Mouse (Mus musculus) intestine, embryonic 16.5 days (tissue): ENCODE measurements at regions not wholly inside any gene's neighbourhood (a gene's known extent, or its start where the extent isn't known, plus 50 kb on each side); places are given as distances from the start of the nearest gene placed in this dataset.
"Not testable (repeated sequence)": the region's sequence is repeated elsewhere in the genome, so short reads cannot be mapped to it uniquely, and the experiment has no call there.

Experiments used
- ATAC-seq: fragments of 200-750 bp; cut with Nextera tagmentation; 2 replicates; pipeline ENCODE4 v1.8.0; 2017; ENCODE audit warnings: moderate TSS enrichment, moderate library complexity
- H3K27ac ChIP-seq: fragments of 300-500 bp; sonication (generic); 2 replicates; pipeline ENCODE4 v1.5.1; 2014; ENCODE audit warnings: mild to moderate bottlenecking, low read length
- H3K27me3 ChIP-seq: fragments of 300-500 bp; sonication (generic); replicated peaks from 2 replicates; pipeline ENCODE4 v1.6.1; 2014; ENCODE audit warnings: low read length, control low read depth, mixed read lengths; ENCODE audit not compliant: control insufficient read depth, insufficient read depth
- H3K36me3 ChIP-seq: fragments of 300-500 bp; sonication (generic); 2 replicates; pipeline ENCODE4 v1.6.1; 2014; ENCODE audit warnings: low read length, control low read depth; ENCODE audit not compliant: control insufficient read depth, insufficient read depth
- H3K4me1 ChIP-seq: fragments of 300-500 bp; sonication (generic); 2 replicates; pipeline ENCODE4 v1.6.1; 2014; ENCODE audit warnings: low read length, control low read depth, mixed read lengths; ENCODE audit not compliant: control insufficient read depth, insufficient read depth
- H3K4me2 ChIP-seq: fragments of 300-500 bp; sonication (generic); 2 replicates; pipeline ENCODE4 v1.6.1; 2014; ENCODE audit warnings: low read depth, low read length, control low read depth
- H3K4me3 ChIP-seq: fragments of 300-500 bp; sonication (generic); 2 replicates; pipeline ENCODE4 v1.5.1; 2014; ENCODE audit warnings: mild to moderate bottlenecking, low read length
- H3K9ac ChIP-seq: fragments of 300-500 bp; sonication (generic); 2 replicates; pipeline ENCODE4 v1.6.1; 2014; ENCODE audit warnings: low read depth, low read length
- H3K9me3 ChIP-seq: fragments of 300-500 bp; sonication (generic); 2 replicates; pipeline ENCODE4 v1.6.1; 2016; ENCODE audit warnings: low read length, control low read depth; ENCODE audit not compliant: control insufficient read depth
- WGBS: fragments of 180-500 bp; shearing (Covaris S2); extraction: QIAGEN DNeasy Blood & Tissue Kit; methylation state at CpG from one replicate; pipeline ENCODE4 v1.1.7; 2014; 5-methylcytosine and 5-hydroxymethylcytosine counted together

GRCm38 (mm10) chr12:77039953-77040305 is 77.9 kb upstream of the Max start:
- Histone ChIP-seq H3K36me3 (no peaks in the 10 kb centered on the region), H3K4me1 (no peaks in the 10 kb centered on the region), H3K9ac (no peak overlapping the region), H3K9me3 (no peaks in the 10 kb centered on the region), H3K4me3 (no peak overlapping the region), H3K4me2 (no peak overlapping the region), H3K27ac (no peak overlapping the region), H3K27me3 (no peaks in the 10 kb centered on the region)
- 88% methylated on average over 4 of the region's 4 CpGs for WGBS
- ATAC-seq: no peak

- H3K36me3 ChIP-seq: no peaks in the 10 kb centered on the region
- H3K4me3 ChIP-seq: no peak overlapping the region
- no peaks in the 10 kb centered on the region for H3K4me1 ChIP-seq
- H3K9ac ChIP-seq: no peak overlapping the region
- ATAC-seq: no peak
- H3K27ac ChIP-seq: no peak overlapping the region
- H3K27me3 ChIP-seq: no peaks in the 10 kb centered on the region
- H3K9me3 ChIP-seq: no peaks in the 10 kb centered on the region
- 81% methylated on average over 17 of the region's 17 CpGs for WGBS
- H3K4me2 ChIP-seq: no peak overlapping the region
Measured at GRCm38 (mm10) chr12:77039295-77039952, 77.4 kb upstream of the Max start.

- 53% methylated on average over 2 of the region's 2 CpGs for WGBS
- no peak overlapping the region for H3K27ac ChIP-seq
- no peak overlapping the region for H3K9ac ChIP-seq
- no peak overlapping the region for H3K4me3 ChIP-seq
- H3K27me3 ChIP-seq: no peaks in the 10 kb centered on the region
- H3K36me3 ChIP-seq: no peaks in the 10 kb centered on the region
- no peaks in the 10 kb centered on the region for H3K4me1 ChIP-seq
- H3K9me3 ChIP-seq: no peaks in the 10 kb centered on the region
- no peak for ATAC-seq
- H3K4me2 ChIP-seq: no peak overlapping the region
Measured at GRCm38 (mm10) chr12:77035676-77036075, 73.7 kb upstream of the Max start.

GRCm38 (mm10) chr12:77031448-77031847 is 69.4 kb upstream of the Max start:
- Histone ChIP-seq H3K36me3 (no peaks in the 10 kb centered on the region), H3K9ac (no peak overlapping the region), H3K9me3 (no peaks in the 10 kb centered on the region), H3K27ac (no peak overlapping the region), H3K4me2 (no peak overlapping the region), H3K4me1 (no peaks in the 10 kb centered on the region), H3K27me3 (no peaks in the 10 kb centered on the region), H3K4me3 (no peak overlapping the region)
- 69% methylated on average over 1 of the region's 1 CpGs for WGBS
- no peak for ATAC-seq

- Histone ChIP-seq H3K9me3 (no peaks in the 10 kb centered on the region), H3K4me2 (no peak overlapping the region), H3K27me3 (no peaks in the 10 kb centered on the region), H3K27ac (no peak overlapping the region), H3K9ac (no peak overlapping the region), H3K4me3 (no peak overlapping the region), H3K36me3 (no peaks in the 10 kb centered on the region), H3K4me1 (no peaks in the 10 kb centered on the region)
- ATAC-seq: no peak
- 76% methylated on average over 7 of the region's 7 CpGs for WGBS
Measured at GRCm38 (mm10) chr12:77025431-77025879, 63.5 kb upstream of the Max start.

- H3K4me3 ChIP-seq: no peak overlapping the region
- H3K4me2 ChIP-seq: no peak overlapping the region
- no peaks in the 10 kb centered on the region for H3K4me1 ChIP-seq
- no peaks in the 10 kb centered on the region for H3K27me3 ChIP-seq
- H3K27ac ChIP-seq: no peak overlapping the region
- H3K9me3 ChIP-seq: no peaks in the 10 kb centered on the region
- H3K9ac ChIP-seq: no peak overlapping the region
- no peak for ATAC-seq
- no peaks in the 10 kb centered on the region for H3K36me3 ChIP-seq
- 70% methylated on average over 5 of the region's 5 CpGs for WGBS
Measured at GRCm38 (mm10) chr12:77022538-77022937, 60.5 kb upstream of the Max start.

- ATAC-seq: no peak
- Histone ChIP-seq H3K27ac (no peak overlapping the region), H3K9ac (no peak overlapping the region), H3K9me3 (no peaks in the 10 kb centered on the region), H3K27me3 (no peaks in the 10 kb centered on the region), H3K4me2 (no peak overlapping the region), H3K36me3 (no peaks in the 10 kb centered on the region), H3K4me3 (no peak overlapping the region), H3K4me1 (no peaks in the 10 kb centered on the region)
- 76% methylated on average over 5 of the region's 5 CpGs for WGBS
Measured at GRCm38 (mm10) chr12:77021881-77022280, 59.9 kb upstream of the Max start.

GRCm38 (mm10) chr12:77019708-77020511 is 57.9 kb upstream of the Max start:
- Histone ChIP-seq H3K36me3 (no peaks in the 10 kb centered on the region), H3K27me3 (no peaks in the 10 kb centered on the region), H3K4me3 (no peak overlapping the region), H3K9ac (no peak overlapping the region), H3K9me3 (no peaks in the 10 kb centered on the region), H3K4me2 (no peak overlapping the region), H3K27ac (no peak overlapping the region), H3K4me1 (no peaks in the 10 kb centered on the region)
- 58% methylated on average over 14 of the region's 14 CpGs for WGBS
- no peak for ATAC-seq

GRCm38 (mm10) chr12:77019148-77019547 is 57.1 kb upstream of the Max start:
- not testable (repeated sequence) for H3K27me3 ChIP-seq, H3K27ac ChIP-seq, H3K4me3 ChIP-seq, ATAC-seq, H3K36me3 ChIP-seq, H3K9ac ChIP-seq, H3K4me2 ChIP-seq, H3K4me1 ChIP-seq, H3K9me3 ChIP-seq
- 17% methylated on average over 2 of the region's 2 CpGs for WGBS
